8 mouse cellular contexts compared by ENCODE assay signal in the genomic region with DNA sequence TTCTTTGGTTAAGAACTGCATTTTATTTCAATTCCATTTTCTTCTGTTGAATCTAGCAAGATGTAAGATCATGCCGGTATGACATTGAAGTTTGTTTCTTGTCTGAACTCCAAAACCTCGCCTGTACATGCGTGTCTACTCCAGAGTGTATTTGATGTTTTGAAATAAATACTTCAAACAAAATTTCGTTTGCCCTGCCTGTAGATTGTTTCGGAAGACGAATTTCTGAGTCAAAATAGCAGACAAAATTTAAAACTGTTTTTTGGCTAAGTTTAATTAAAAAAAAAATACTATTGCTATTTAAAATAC. TPM values are rescaled to one million over a fixed set of nuclear protein-coding genes. Genes with fewer than 3 reads are reported as not detected.
DNase-seq lines count a peak whose midpoint lies in the region; ATAC-seq and TF ChIP-seq lines count a peak whose summit lies in the region.

No protein-coding gene starts in this region.

- no peak overlapping the region; the same call in 1 of the 2 replicates for H3K9ac ChIP-seq in lung, postnatal 0 days (replicated peaks; ENCODE audit: low read depth)
- H3K9ac ChIP-seq in limb, embryonic 12.5 days (replicated peaks): no peak overlapping the region
- peak overlapping the region; percentile 33; the same call in 1 of the 2 replicates for H3K9ac ChIP-seq in stomach, embryonic 14.5 days (replicated peaks; ENCODE audit: low read depth, low read length)

- H3K36me3 ChIP-seq in lung, postnatal 0 days (ENCODE audit: insufficient read depth, low read length): no peaks in the 10 kb centered on the region
- H3K36me3 ChIP-seq in forebrain, embryonic 10.5 days (replicated peaks): no peaks in the 10 kb centered on the region
- H3K36me3 ChIP-seq in limb, embryonic 12.5 days: no peaks in the 10 kb centered on the region
- H3K36me3 ChIP-seq in stomach, embryonic 14.5 days (ENCODE audit: control insufficient read depth, insufficient read depth, low read length): no peaks in the 10 kb centered on the region

- under 1% methylated on average over 6 of the region's 6 CpGs for WGBS in lung, postnatal 0 days
- WGBS in forebrain, embryonic 10.5 days: under 1% methylated on average over 6 of the region's 6 CpGs
- WGBS in limb, embryonic 12.5 days: under 1% methylated on average over 6 of the region's 6 CpGs
- under 1% methylated on average over 6 of the region's 6 CpGs for WGBS in stomach, embryonic 14.5 days

- TF ChIP-seq CTCF in lung, postnatal 0 days (IDR thresholded peaks at IDR 0.05): no peak

- no peaks in the 10 kb centered on the region for H3K4me1 ChIP-seq in lung, postnatal 0 days (ENCODE audit: insufficient read depth, low read depth, low read length)
- peaks cover 23% of the 10 kb centered on the region for H3K4me1 ChIP-seq in forebrain, embryonic 10.5 days
- no peaks in the 10 kb centered on the region; the same call in 1 of the 2 replicates for H3K4me1 ChIP-seq in limb, embryonic 12.5 days (replicated peaks)
- no peaks in the 10 kb centered on the region; the same call in 1 of the 2 replicates for H3K4me1 ChIP-seq in stomach, embryonic 14.5 days (ENCODE audit: control insufficient read depth, insufficient read depth, low read length)

- 0 out of 2 replicates have a peak, but pooled peaks have one; percentile 0 for ATAC-seq in lung, postnatal 0 days
- ATAC-seq in limb, embryonic 12.5 days (ENCODE audit: insufficient number of reproducible peaks, insufficient read depth, low FRiP score, low TSS enrichment, low read depth): no peak
- no peak for ATAC-seq in stomach, embryonic 14.5 days (ENCODE audit: insufficient number of reproducible peaks, insufficient read depth, low FRiP score, low read depth)
- no peak for ATAC-seq in activated CD4-positive, CD25-positive, alpha-beta regulatory T cell, adult 4 months

- H3K4me2 ChIP-seq in lung, postnatal 0 days (replicated peaks; ENCODE audit: low read depth, low read length): peak overlapping the region; percentile 65
- H3K4me2 ChIP-seq in limb, embryonic 12.5 days: peak overlapping the region; percentile 75
- peak overlapping the region; percentile 72 for H3K4me2 ChIP-seq in stomach, embryonic 14.5 days (replicated peaks; ENCODE audit: low read depth, low read length)

- no peak overlapping the region for H3K27ac ChIP-seq in lung, postnatal 0 days (ENCODE audit: low read length)
- H3K27ac ChIP-seq in forebrain, embryonic 10.5 days: no peak overlapping the region
- no peak overlapping the region for H3K27ac ChIP-seq in limb, embryonic 12.5 days
- H3K27ac ChIP-seq in stomach, embryonic 14.5 days (ENCODE audit: low read length): no peak overlapping the region

- no peaks in the 10 kb centered on the region for H3K27me3 ChIP-seq in lung, postnatal 0 days (replicated peaks; ENCODE audit: insufficient read depth, low read length)
- no peaks in the 10 kb centered on the region for H3K27me3 ChIP-seq in forebrain, embryonic 10.5 days (ENCODE audit: poor library complexity, severe bottlenecking)
- H3K27me3 ChIP-seq in limb, embryonic 12.5 days: no peaks in the 10 kb centered on the region
- no peaks in the 10 kb centered on the region for H3K27me3 ChIP-seq in stomach, embryonic 14.5 days (ENCODE audit: control insufficient read depth, insufficient read depth, low read length)

- no peaks in the 10 kb centered on the region for H3K9me3 ChIP-seq in lung, postnatal 0 days (ENCODE audit: low read length)
- H3K9me3 ChIP-seq in forebrain, embryonic 10.5 days: no peaks in the 10 kb centered on the region
- H3K9me3 ChIP-seq in limb, embryonic 12.5 days: no peaks in the 10 kb centered on the region
- H3K9me3 ChIP-seq in stomach, embryonic 14.5 days (ENCODE audit: control insufficient read depth, low read depth, low read length): no peaks in the 10 kb centered on the region

- DNase-seq in lung, postnatal 0 days (ENCODE audit: low spot score): no peak
- DNase-seq in lung, adult 18-20 months: no peak
- no peak for DNase-seq in forebrain, embryonic 10.5 days (ENCODE audit: extremely low spot score, low spot score)
- no peak for DNase-seq in adrenal gland, postnatal 4 days (ENCODE audit: low spot score in 2 of 2)
- no peak for DNase-seq in urinary bladder, postnatal 10 days (ENCODE audit: low spot score)

- peak overlapping the region; percentile 52 for H3K4me3 ChIP-seq in lung, postnatal 0 days (ENCODE audit: low read depth, low read length)
- H3K4me3 ChIP-seq in forebrain, embryonic 10.5 days: peak overlapping the region; percentile 59
- H3K4me3 ChIP-seq in limb, embryonic 12.5 days (replicated peaks): peak overlapping the region; percentile 48
- H3K4me3 ChIP-seq in stomach, embryonic 14.5 days (ENCODE audit: low read depth, low read length): peak overlapping the region; percentile 55

- TF ChIP-seq EP300 in lung, postnatal 0 days (IDR thresholded peaks at IDR 0.05): no peak

RNA-seq across cellular contexts. Expression of a gene that starts 12.6 kb away (rescaled TPM):
- polyA plus RNA-seq in lung, postnatal 0 days (2015; fragmentation: Nextera tagmentation; extraction: Ambion mirVana): 5.5 and 7.0 TPM in 2 replicates
- polyA plus RNA-seq in forebrain, embryonic 10.5 days (2016; fragmentation: Nextera tagmentation; extraction: Ambion mirVana): 3.8 and 4.0 TPM in 2 replicates
- 6.0 and 9.0 TPM in 2 replicates for polyA plus RNA-seq in limb, embryonic 12.5 days (2016; fragmentation: Nextera tagmentation; extraction: Ambion mirVana)
- 4.8 and 6.7 TPM in 2 replicates for polyA plus RNA-seq in stomach, embryonic 14.5 days (2014; fragmentation: Nextera tagmentation; extraction: Ambion mirVana)
- total RNA-seq in adrenal gland, postnatal 4 days (2021): 1,000 to 10,000 TPM; 1,239 to 1,302 TPM
- 1 to 10 TPM; 2.7 to 3.2 TPM for polyA plus RNA-seq in activated CD4-positive, CD25-positive, alpha-beta regulatory T cell, adult 4 months (2017; shearing (Covaris generic))

RNA-seq across cellular contexts. Expression of a gene that starts 15.5 kb away (rescaled TPM):
- polyA plus RNA-seq in lung, postnatal 0 days (2015; fragmentation: Nextera tagmentation; extraction: Ambion mirVana): 1.3 and 1.7 TPM in 2 replicates
- polyA plus RNA-seq in forebrain, embryonic 10.5 days (2016; fragmentation: Nextera tagmentation; extraction: Ambion mirVana): 6.7 and 9.5 TPM in 2 replicates
- 9.8 and 16.3 TPM in 2 replicates for polyA plus RNA-seq in limb, embryonic 12.5 days (2016; fragmentation: Nextera tagmentation; extraction: Ambion mirVana)
- polyA plus RNA-seq in stomach, embryonic 14.5 days (2014; fragmentation: Nextera tagmentation; extraction: Ambion mirVana): 7.8 and 14.1 TPM in 2 replicates
- total RNA-seq in adrenal gland, postnatal 4 days (2021): 100 to 1,000 TPM; 512 to 538 TPM
- not detected for polyA plus RNA-seq in activated CD4-positive, CD25-positive, alpha-beta regulatory T cell, adult 4 months (2017; shearing (Covaris generic))

RNA-seq across cellular contexts. Expression of a gene that starts 17.0 kb away (rescaled TPM):
- polyA plus RNA-seq in lung, postnatal 0 days (2015; fragmentation: Nextera tagmentation; extraction: Ambion mirVana): 0.30 and 0.80 TPM in 2 replicates
- 6.3 and 8.1 TPM in 2 replicates for polyA plus RNA-seq in forebrain, embryonic 10.5 days (2016; fragmentation: Nextera tagmentation; extraction: Ambion mirVana)
- polyA plus RNA-seq in limb, embryonic 12.5 days (2016; fragmentation: Nextera tagmentation; extraction: Ambion mirVana): 10.5 and 17.3 TPM in 2 replicates
- 5.5 and 7.8 TPM in 2 replicates for polyA plus RNA-seq in stomach, embryonic 14.5 days (2014; fragmentation: Nextera tagmentation; extraction: Ambion mirVana)
- 100 to 1,000 TPM; 144 to 196 TPM for total RNA-seq in adrenal gland, postnatal 4 days (2021)
- polyA plus RNA-seq in activated CD4-positive, CD25-positive, alpha-beta regulatory T cell, adult 4 months (2017; shearing (Covaris generic)): 1 to 10 TPM in 1 of 2 experiments, not detected in 1; 1.1 TPM

RNA-seq across cellular contexts. Expression of a gene that starts 24.9 kb away (rescaled TPM):
- polyA plus RNA-seq in lung, postnatal 0 days (2015; fragmentation: Nextera tagmentation; extraction: Ambion mirVana): 0.12 TPM in 1 of 2 replicates, not detected in the other
- polyA plus RNA-seq in forebrain, embryonic 10.5 days (2016; fragmentation: Nextera tagmentation; extraction: Ambion mirVana): 0.74 and 0.79 TPM in 2 replicates
- 1.4 TPM in 2 replicates for polyA plus RNA-seq in limb, embryonic 12.5 days (2016; fragmentation: Nextera tagmentation; extraction: Ambion mirVana)
- 1.1 and 1.2 TPM in 2 replicates for polyA plus RNA-seq in stomach, embryonic 14.5 days (2014; fragmentation: Nextera tagmentation; extraction: Ambion mirVana)
- total RNA-seq in adrenal gland, postnatal 4 days (2021): 10 to 100 TPM; 29.4 to 38.7 TPM
- polyA plus RNA-seq in activated CD4-positive, CD25-positive, alpha-beta regulatory T cell, adult 4 months (2017; shearing (Covaris generic)): under 1 TPM in 1 of 2 experiments, not detected in 1; 0.38 TPM

RNA-seq across cellular contexts. Expression of a gene that starts 25.6 kb away (rescaled TPM):
- 0.32 and 0.33 TPM in 2 replicates for polyA plus RNA-seq in lung, postnatal 0 days (2015; fragmentation: Nextera tagmentation; extraction: Ambion mirVana)
- 1.00 and 1.7 TPM in 2 replicates for polyA plus RNA-seq in forebrain, embryonic 10.5 days (2016; fragmentation: Nextera tagmentation; extraction: Ambion mirVana)
- polyA plus RNA-seq in limb, embryonic 12.5 days (2016; fragmentation: Nextera tagmentation; extraction: Ambion mirVana): 2.1 and 3.2 TPM in 2 replicates
- polyA plus RNA-seq in stomach, embryonic 14.5 days (2014; fragmentation: Nextera tagmentation; extraction: Ambion mirVana): 0.94 and 1.3 TPM in 2 replicates
- total RNA-seq in adrenal gland, postnatal 4 days (2021): 100 to 1,000 TPM; 150 to 177 TPM
- polyA plus RNA-seq in activated CD4-positive, CD25-positive, alpha-beta regulatory T cell, adult 4 months (2017; shearing (Covaris generic)): 1 to 10 TPM in 1 of 2 experiments, not detected in 1; 1.1 TPM
